Mouse (Mus musculus) liver, postnatal 0 days (tissue): Measurements from ENCODE around the gene Slc25a17.
A peak's percentile ranks its signal among the peaks of the same experiment; 100 is the strongest.

Experiments
- CTCF ChIP-seq: sonication (generic); IDR thresholded peaks from 2 replicates; pipeline ENCODE4 v1.5.1; 2016; ENCODE audit warnings: antibody characterized with exemption, low read depth
- EP300 ChIP-seq: IDR thresholded peaks from 2 replicates; pipeline ENCODE4 v1.6.1; 2016; ENCODE audit warnings: antibody characterized with exemption, low read depth, mild to moderate bottlenecking

GRCm38 (mm10) chr15:81399638-81400315, 39.2 kb upstream of the Slc25a17 start, which contains the start of the genes St13 and Xpnpep3:
- TF ChIP-seq CTCF (no peak), EP300 (peak; percentile 83)
